Mouse (Mus musculus): ENCODE measurements around the gene Itgae. TPM values are rescaled to one million over a fixed set of nuclear protein-coding genes. Genes with fewer than 3 reads are reported as not detected.

Gene Itgae
- total and polyA plus RNA-seq, 3 experiments = 0.14 to 0.37 (median 0.16) TPM

DNA sequence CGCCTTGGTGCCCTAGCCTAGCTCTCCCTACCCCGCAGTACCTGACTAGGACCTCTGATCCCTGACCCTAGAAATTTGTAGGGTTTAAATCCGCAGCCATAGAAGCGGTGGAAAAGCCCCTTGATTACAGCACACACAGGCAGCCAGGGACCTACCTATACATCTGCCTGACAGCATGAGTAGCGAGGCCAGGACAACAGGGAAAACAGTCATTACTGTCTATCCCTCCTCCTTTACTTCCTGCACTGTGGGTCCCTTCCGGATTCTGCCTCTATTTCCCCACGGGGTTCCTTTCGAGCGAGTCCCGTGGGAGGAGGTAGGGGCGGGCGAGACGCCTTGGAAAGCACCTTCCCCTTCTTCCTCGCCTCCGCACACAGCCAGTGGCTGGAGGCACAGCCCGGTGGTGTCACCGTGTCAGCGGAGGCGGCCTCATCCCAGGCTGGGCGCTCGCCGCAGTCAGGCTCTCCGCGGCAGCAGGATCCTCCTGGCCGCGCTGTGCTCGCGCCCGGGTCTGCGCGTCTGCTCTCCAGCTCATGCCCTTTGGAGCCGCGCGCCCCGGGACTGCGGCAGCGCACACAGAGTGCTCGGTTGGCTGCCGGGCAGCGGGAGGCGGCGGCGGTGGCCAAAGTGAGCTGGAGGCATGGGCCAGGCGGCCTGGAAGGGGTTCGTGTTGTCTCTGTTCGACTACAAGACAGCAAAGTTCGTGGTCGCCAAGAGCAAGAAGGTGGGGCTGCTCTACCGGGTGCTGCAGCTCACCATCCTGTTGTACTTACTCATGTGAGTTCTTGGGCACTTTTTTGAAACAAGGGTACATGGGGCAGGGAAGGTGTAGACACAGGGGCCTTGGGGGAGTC lies 69.8 kb downstream of the Itgae start, which contains the start of gene P2rx5:
Gene P2rx5 (plus strand): TSS at position 465 of the 854 bp plus-strand sequence.
- DNase-seq = peak; percentile 62 to 65
- Histone ChIP-seq H3K27ac (peak within 1 kb of the TSS; percentile 92), H3K27me3 (ENCODE audit: control insufficient read depth, insufficient read depth, low read length) (no peaks in the 10 kb centered on the region), H3K4me1 (ENCODE audit: control insufficient read depth, insufficient read depth, low read length) (no peaks in the 10 kb centered on the region), H3K36me3 (ENCODE audit: control insufficient read depth, insufficient read depth, low read length) (no peaks in the 10 kb centered on the region), H3K79me2 (replicated peaks; ENCODE audit: control insufficient read depth, insufficient read depth, low read length) (no peaks in the 10 kb centered on the region), H3K4me3 (peak within 1 kb of the TSS; percentile 55), H3K9ac (ENCODE audit: low read depth, low read length) (peak within 1 kb of the TSS; percentile 85)
- 4% methylated on average over 49 of the region's 49 CpGs for WGBS
- no peak for TF ChIP-seq CTCF (IDR thresholded peaks at IDR 0.05)
- TF ChIP-seq POLR2A (IDR thresholded peaks at IDR 0.05; ENCODE audit: insufficient read depth, low read depth, low read length) = 0 out of 2 replicates have a peak, but pooled peaks have one; percentile 37
- no peak for TF ChIP-seq EP300 (IDR thresholded peaks at IDR 0.05; ENCODE audit: insufficient read depth, low read depth, low read length)
- intact Hi-C loops (cut with DNase I) = no loop called here

DNA sequence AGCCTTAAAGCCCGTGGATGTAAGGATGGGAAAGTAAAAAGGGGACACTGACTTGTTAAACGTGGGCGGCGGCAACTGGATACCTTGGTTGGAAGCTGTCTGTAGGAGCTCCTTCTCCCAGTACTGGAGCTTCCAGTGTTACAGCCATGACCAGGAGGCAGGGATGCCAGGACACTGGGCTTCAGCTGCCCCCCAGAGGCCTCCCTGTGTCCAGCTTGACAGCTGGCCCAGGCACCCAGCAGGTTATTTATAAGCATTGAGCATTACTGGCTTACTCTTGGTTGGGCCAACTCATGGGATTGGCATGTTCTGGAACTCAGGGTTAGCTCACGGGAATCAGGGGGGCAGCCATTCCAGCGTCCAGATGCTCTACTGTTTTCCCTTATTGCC lies 70.4 kb downstream of the Itgae start:
- WGBS = 22% methylated on average over 6 of the region's 6 CpGs
- Histone ChIP-seq H3K4me3 (peak overlapping the region; percentile 55), H3K79me2 (replicated peaks; ENCODE audit: control insufficient read depth, insufficient read depth, low read length) (no peaks in the 10 kb centered on the region), H3K4me1 (ENCODE audit: control insufficient read depth, insufficient read depth, low read length) (no peaks in the 10 kb centered on the region), H3K27ac (peak overlapping the region; percentile 92), H3K9ac (ENCODE audit: low read depth, low read length) (peak overlapping the region; percentile 85), H3K27me3 (ENCODE audit: control insufficient read depth, insufficient read depth, low read length) (no peaks in the 10 kb centered on the region), H3K36me3 (ENCODE audit: control insufficient read depth, insufficient read depth, low read length) (no peaks in the 10 kb centered on the region)
- DNase-seq = peak; percentile 61 to 81
- TF ChIP-seq EP300 (IDR thresholded peaks at IDR 0.05; ENCODE audit: insufficient read depth, low read depth, low read length) = 0 out of 2 replicates have a peak, but pooled peaks have one; percentile 51
- TF ChIP-seq CTCF (IDR thresholded peaks at IDR 0.05) = peak; percentile 54
- TF ChIP-seq POLR2A (IDR thresholded peaks at IDR 0.05; ENCODE audit: insufficient read depth, low read depth, low read length) = peak; percentile 56
- intact Hi-C loops (cut with DNase I) = no loop called here

DNA sequence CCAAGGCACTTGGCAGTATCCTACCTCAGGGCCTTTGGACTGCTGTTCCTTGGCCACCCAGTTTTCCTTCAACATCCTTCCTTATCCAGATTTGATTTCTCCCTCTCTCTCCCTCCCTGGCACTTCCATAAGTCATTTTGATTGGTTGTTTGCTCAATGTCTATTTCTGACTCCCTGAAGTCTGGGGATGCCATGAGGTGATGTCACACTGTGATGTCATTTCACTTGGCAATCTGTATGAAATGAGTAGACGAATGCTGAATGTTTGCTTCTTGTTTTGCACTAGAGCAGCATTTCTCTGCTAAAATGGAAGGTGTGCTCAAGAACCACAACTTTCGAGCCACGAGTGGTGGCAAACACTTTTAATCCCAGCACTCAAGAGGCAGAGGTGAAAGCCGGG lies 71.2 kb downstream of the Itgae start:
- no peaks in the 10 kb centered on the region for H3K36me3 ChIP-seq (ENCODE audit: control insufficient read depth, insufficient read depth, low read length)
- H3K79me2 ChIP-seq (replicated peaks; ENCODE audit: control insufficient read depth, insufficient read depth, low read length) = no peaks in the 10 kb centered on the region
- no peak overlapping the region for H3K9ac ChIP-seq (ENCODE audit: low read depth, low read length)
- peak overlapping the region; percentile 92 for H3K27ac ChIP-seq
- TF ChIP-seq POLR2A (IDR thresholded peaks at IDR 0.05; ENCODE audit: insufficient read depth, low read depth, low read length) (no peak), CTCF (IDR thresholded peaks at IDR 0.05) (no peak), EP300 (IDR thresholded peaks at IDR 0.05; ENCODE audit: insufficient read depth, low read depth, low read length) (no peak)
- no peak for DNase-seq
- no peaks in the 10 kb centered on the region for H3K4me1 ChIP-seq (ENCODE audit: control insufficient read depth, insufficient read depth, low read length)
- 71% methylated on average over 4 of the region's 4 CpGs for WGBS
- H3K4me3 ChIP-seq = no peak overlapping the region
- no peaks in the 10 kb centered on the region for H3K27me3 ChIP-seq (ENCODE audit: control insufficient read depth, insufficient read depth, low read length)
- intact Hi-C loops (cut with DNase I) = no loop called here

DNA sequence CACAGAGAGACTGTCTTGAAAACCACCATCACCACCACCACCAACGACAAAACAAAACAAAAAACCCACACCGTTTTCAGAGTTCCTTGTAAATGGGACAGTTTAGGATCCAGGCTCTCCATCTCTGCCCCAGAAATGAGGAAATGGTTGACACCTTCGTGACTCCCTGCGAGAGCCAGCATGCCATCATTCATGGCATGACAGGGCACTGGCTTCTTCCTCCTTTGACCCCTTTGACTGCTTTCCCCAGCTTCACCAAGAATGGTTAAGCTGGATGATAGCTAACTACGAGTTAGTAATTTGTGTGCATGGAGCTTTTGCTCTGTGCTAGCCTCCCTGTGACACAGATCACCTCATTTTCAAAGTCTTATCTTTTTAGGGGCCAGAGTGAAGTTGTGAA lies 71.9 kb downstream of the Itgae start:
- H3K27me3 ChIP-seq (ENCODE audit: control insufficient read depth, insufficient read depth, low read length) = no peaks in the 10 kb centered on the region
- H3K4me3 ChIP-seq = no peak overlapping the region
- TF ChIP-seq EP300 (IDR thresholded peaks at IDR 0.05; ENCODE audit: insufficient read depth, low read depth, low read length) = no peak
- TF ChIP-seq CTCF (IDR thresholded peaks at IDR 0.05) = no peak
- no peak for TF ChIP-seq POLR2A (IDR thresholded peaks at IDR 0.05; ENCODE audit: insufficient read depth, low read depth, low read length)
- no peak overlapping the region for H3K27ac ChIP-seq
- no peaks in the 10 kb centered on the region for H3K4me1 ChIP-seq (ENCODE audit: control insufficient read depth, insufficient read depth, low read length)
- intact Hi-C loops (cut with DNase I) = no loop called here
- 79% methylated on average over 5 of the region's 5 CpGs for WGBS
- DNase-seq = no peak
- no peaks in the 10 kb centered on the region for H3K79me2 ChIP-seq (replicated peaks; ENCODE audit: control insufficient read depth, insufficient read depth, low read length)
- no peaks in the 10 kb centered on the region for H3K36me3 ChIP-seq (ENCODE audit: control insufficient read depth, insufficient read depth, low read length)
- H3K9ac ChIP-seq (ENCODE audit: low read depth, low read length) = no peak overlapping the region

DNA sequence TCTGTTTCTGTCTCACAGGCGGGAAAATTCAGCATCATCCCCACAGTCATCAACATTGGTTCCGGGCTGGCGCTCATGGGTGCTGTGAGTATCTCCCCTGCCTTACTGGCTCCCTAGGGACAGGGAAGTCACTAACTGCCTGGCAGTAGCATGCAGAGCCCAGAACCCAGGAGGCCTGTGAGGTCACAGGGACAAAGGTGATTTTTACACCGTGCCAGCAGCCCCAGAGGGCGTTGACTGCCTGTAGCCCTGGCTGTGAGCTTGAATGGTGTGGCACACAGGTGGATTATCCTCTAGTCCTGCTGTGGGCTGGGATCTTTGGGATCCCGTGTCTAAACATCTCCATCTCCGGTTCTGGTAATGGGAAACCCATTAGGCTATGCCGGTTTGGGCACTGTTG lies 77.7 kb downstream of the Itgae start:
- H3K36me3 ChIP-seq (ENCODE audit: control insufficient read depth, insufficient read depth, low read length) = peaks cover 5% of the 10 kb centered on the region; the same call in 1 of the 2 replicates
- no peak overlapping the region for H3K4me3 ChIP-seq
- H3K27ac ChIP-seq = no peak overlapping the region
- H3K9ac ChIP-seq (ENCODE audit: low read depth, low read length) = no peak overlapping the region
- TF ChIP-seq POLR2A (IDR thresholded peaks at IDR 0.05; ENCODE audit: insufficient read depth, low read depth, low read length) (no peak), EP300 (IDR thresholded peaks at IDR 0.05; ENCODE audit: insufficient read depth, low read depth, low read length) (no peak), CTCF (IDR thresholded peaks at IDR 0.05) (no peak)
- no peaks in the 10 kb centered on the region for H3K79me2 ChIP-seq (replicated peaks; ENCODE audit: control insufficient read depth, insufficient read depth, low read length)
- H3K4me1 ChIP-seq (ENCODE audit: control insufficient read depth, insufficient read depth, low read length) = peaks cover 16% of the 10 kb centered on the region
- DNase-seq = no peak
- WGBS = 86% methylated on average over 8 of the region's 8 CpGs
- intact Hi-C loops (cut with DNase I) = loop anchor here (5.0 kb wide), 1 partner anchor 34 kb away; no protein-coding TSS in a partner anchor
- no peaks in the 10 kb centered on the region for H3K27me3 ChIP-seq (ENCODE audit: control insufficient read depth, insufficient read depth, low read length)

DNA sequence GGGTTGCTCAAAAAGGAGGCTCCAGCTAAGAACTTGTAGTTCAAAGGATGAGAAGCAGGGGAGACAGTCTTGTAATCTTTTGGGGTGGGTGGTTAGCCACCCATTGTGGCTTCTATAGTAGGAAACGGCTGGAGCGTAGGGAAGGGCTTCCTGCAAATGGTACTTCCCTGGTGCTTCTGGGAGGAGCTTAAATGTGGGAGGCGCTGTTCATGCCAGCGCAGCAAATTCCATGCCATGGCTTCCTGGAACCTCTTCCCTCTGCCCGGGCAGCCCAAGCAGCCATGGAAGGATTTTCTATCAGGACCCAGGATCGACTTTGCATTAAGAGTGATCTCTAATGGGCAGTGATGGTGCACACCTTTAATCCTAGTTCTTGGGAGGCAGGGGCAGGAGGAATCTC lies 78.2 kb downstream of the Itgae start:
- H3K79me2 ChIP-seq (replicated peaks; ENCODE audit: control insufficient read depth, insufficient read depth, low read length) = no peaks in the 10 kb centered on the region
- no peak overlapping the region for H3K9ac ChIP-seq (ENCODE audit: low read depth, low read length)
- no peak for DNase-seq
- peaks cover 16% of the 10 kb centered on the region for H3K4me1 ChIP-seq (ENCODE audit: control insufficient read depth, insufficient read depth, low read length)
- peaks cover 5% of the 10 kb centered on the region; the same call in 1 of the 2 replicates for H3K36me3 ChIP-seq (ENCODE audit: control insufficient read depth, insufficient read depth, low read length)
- no peak overlapping the region for H3K4me3 ChIP-seq
- TF ChIP-seq POLR2A (IDR thresholded peaks at IDR 0.05; ENCODE audit: insufficient read depth, low read depth, low read length) = no peak
- TF ChIP-seq EP300 (IDR thresholded peaks at IDR 0.05; ENCODE audit: insufficient read depth, low read depth, low read length) = no peak
- no peak for TF ChIP-seq CTCF (IDR thresholded peaks at IDR 0.05)
- intact Hi-C loops (cut with DNase I) = loop anchor here (5.0 kb wide), 1 partner anchor 34 kb away; no protein-coding TSS in a partner anchor
- WGBS = 68% methylated on average over 6 of the region's 6 CpGs
- no peak overlapping the region for H3K27ac ChIP-seq
- no peaks in the 10 kb centered on the region for H3K27me3 ChIP-seq (ENCODE audit: control insufficient read depth, insufficient read depth, low read length)
